Mouse (Mus musculus): ENCODE measurements at regions not wholly inside any gene's neighbourhood (a gene's known extent, or its start where the extent isn't known, plus 50 kb on each side); places are given as distances from the start of the nearest gene placed in this dataset.

DNA sequence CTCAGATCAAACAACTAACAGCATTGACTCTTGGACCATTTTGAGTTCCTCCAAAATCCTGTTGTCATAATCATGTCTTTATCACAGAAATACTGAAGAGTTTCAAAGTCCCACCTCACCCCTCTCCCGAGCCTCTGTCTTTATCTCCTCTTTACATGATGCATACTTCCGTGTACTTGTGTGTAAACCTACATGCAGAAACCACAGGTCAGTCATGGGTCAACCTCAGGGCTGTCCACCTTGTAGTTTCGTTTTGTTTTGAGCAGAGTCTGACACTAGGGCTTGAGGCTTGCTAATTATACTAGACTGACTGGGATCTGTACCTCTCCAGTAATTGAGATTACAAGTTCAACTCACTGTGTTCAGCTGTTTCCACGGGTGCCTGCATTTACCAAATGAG is 348.4 kb upstream of the Acvr2a start:
- ATAC-seq, result no peak

DNA sequence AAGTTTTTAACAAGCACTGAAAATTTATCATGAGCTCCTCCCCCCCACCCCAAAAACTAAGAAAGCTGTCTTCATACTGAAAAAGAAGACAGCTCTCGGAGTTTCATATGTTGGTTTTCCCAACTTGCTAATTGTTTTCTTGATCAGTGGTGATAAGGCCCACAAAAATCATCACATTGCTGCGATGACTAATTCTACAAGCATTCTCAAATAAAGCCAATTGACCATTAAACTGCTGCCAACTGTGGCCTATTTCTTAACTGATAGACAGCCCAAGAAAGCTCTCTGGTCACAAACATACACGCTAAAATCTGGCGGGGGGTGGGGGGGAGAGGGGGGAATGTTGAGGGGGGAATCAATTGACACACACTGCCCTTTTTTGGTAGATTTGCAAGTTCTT is 345.0 kb upstream of the Acvr2a start:
- ATAC-seq, result no peak

DNA sequence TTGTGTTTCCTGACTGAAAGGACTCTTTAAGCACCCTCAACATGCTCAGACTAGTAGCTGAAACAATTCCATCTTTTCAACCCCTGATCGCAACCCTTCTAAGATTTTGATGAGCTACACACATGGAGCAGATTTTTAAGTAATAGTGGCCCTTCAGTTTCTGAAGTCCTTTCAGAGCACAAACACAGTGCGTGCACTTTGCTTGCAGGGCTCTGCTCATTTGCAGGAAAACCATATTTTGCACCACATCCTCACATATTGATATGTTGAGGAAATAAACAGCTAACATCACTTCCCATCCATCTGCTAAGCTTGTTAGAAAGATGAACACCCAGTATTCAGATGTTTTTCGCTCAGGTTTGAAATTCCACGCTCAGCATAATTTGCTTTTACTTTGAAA is 344.6 kb upstream of the Acvr2a start:
- ATAC-seq, result peak; percentile 26

DNA sequence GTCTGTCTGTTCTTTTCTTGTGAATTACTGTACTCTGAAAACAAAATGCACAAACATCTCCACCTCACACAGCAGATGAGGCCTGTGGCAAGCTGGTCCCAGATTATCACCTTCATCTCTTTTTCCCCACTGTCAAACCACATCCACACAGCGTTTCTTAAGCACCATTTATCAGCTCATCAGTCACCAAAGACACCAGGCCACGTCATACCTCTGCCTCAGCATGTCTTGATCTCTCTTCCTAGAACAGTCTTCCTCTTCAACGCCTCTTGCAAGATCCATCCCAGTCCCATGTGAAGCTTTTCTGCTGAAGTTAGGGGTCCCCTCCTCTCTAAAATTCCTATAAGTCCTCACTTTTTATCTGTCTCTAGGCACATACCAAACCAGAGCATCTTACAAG is 340.8 kb upstream of the Acvr2a start:
- peak; percentile 87 for ATAC-seq

DNA sequence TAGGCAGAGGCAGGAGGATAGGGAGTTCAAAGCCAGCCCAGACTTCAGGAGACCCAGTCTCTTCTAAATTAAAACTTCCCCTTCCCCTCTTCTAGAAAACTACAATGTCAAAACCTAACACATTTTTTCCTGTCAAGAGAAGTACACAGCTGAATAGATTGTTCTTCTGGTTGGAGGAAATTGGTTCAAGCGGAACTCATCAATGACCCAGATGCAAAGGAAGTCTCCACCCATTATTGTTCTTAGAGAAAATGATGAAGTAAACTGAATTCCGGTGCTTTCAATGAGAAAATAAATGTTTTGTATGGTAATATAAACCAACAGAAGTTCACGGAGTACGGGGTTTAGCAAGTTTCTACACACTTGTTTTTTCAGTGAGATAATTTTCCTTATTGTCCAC is 339.3 kb upstream of the Acvr2a start:
- ATAC-seq, result no peak

DNA sequence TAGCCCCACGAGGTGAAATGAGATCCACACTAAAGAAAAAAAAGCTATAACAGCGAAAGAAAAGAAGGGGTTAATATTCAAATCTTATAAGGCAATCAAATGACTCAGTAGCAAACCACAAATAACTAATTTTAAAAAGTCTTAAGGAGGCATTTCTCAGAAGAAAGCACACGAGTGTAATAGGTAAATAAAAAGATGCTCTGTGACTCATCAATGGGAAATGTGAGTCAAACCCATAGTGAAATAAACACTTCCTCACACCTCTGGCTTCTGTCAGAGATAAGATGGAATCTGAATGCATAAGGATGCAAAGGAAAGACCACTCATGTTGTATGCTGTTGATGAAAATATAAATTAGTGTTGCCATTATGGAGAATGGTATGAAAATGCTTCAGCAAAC is 337.1 kb upstream of the Acvr2a start:
- peak; percentile 48 for ATAC-seq

DNA sequence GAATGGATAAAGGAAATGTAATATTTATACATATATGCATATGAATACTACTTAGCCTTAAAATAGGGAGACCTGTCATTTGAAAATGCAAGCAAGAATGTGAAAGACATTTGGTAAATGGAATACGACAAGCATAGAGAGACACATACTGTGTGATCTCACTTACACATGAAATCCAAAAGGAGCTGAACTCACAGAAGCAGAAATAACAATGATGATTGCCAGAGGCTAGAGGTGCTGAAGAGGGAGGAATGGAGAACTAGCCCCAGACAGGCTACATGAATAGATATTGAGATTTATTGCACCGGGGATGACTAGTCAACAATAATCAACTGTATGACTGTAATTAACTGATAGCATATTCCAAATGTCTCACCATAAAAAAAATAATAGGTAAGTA is 336.6 kb upstream of the Acvr2a start:
- ATAC-seq, result no peak

DNA sequence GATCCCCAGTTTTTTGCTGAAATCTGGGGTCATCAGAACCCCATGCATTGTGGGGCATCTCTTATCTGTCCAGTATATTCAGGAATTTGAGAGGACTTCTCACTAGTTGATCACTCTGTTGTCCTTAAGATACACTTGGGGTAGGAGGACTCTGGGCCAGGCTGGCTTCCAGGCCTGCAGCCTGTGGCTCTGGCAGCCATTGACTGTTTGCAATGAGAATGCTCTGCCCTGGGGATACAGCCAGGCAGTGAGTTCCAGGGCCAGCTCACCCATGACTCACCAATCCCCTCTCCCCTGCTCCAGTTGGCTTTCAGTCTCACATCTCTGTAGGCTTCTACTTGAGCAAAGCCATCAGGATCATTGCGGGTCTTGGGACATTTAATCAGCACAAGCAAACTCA is 334.3 kb upstream of the Acvr2a start:
- no peak for ATAC-seq

DNA sequence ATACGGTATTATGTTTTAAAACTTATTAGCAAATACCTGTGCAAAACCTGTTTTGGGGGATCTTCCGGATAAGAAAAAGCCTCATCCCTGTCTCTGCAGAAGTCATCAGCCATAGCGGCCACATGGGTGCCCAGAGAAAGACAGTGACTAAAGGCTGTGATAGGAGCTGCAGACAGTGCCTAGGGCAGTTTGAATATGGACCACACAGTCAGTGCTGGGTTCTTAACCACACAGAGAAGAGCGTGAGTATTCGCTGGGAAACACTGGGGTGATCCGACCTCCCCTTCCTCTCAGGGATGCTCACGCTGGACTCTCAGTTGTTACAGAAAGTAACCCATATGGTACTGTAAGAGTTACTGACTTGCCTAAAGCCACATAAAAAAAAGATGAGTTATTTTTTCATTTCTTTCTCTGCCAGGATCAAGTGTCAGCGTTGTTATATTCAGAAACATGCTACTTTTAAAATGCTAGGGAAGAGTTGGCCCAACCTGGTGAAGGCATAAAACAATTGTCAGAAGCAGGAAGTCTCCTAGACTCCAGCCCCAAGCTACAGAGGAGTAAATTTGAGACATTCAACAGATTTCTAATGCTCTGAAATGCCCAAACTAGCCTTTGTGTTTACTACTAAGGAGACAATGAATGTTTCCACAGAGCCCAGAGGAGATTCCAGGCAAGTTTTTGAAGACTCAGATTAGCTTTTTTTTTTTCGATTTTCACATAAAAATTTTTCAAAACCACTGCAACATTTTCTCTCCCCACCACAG is 333.3 kb upstream of the Acvr2a start:
- ATAC-seq, result no peak

DNA sequence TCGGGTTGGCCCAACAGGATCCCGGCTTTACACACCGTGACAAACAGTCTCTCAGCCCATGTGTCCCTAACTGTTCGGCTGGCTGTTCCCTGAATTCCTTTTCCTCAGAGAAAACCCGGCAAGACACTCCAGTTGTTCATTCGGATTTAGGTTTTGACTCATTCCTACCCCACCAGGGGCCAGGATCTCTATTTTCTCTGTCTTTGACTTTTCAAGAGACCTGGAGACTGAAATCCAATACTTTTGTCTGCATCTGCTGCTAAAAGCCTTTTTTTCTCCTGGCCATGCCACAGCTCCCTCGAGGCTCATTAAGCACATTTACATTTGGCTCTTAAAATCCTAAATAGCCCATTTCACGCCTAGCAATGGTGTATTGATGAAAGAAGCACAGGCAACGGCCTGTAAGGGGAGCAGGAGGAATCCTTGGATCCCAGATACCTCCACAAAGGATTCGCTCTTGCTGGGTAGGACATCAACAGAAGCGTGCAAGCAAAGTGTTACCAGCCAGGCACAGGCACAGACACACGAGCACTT is 332.6 kb upstream of the Acvr2a start:
- ATAC-seq, result no peak

DNA sequence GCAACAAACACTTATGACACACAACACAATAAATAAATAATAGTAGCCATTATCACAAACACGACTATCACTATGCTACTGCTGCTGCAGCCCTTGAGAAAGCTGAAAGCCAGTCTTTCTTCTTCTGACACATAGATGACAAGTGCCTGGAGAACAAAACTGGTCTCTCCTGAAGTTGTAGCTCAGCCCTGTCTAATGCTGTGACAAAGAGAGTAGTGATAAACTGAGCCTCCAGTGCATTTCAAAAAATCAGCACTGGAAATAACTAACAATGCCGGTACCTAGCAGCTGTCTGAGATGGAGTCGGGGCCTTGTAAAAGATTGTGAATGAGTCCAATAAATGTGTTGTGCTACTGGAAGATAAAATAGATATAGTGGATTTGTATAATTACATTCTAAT is 320.3 kb upstream of the Acvr2a start:
- no peak for ATAC-seq

DNA sequence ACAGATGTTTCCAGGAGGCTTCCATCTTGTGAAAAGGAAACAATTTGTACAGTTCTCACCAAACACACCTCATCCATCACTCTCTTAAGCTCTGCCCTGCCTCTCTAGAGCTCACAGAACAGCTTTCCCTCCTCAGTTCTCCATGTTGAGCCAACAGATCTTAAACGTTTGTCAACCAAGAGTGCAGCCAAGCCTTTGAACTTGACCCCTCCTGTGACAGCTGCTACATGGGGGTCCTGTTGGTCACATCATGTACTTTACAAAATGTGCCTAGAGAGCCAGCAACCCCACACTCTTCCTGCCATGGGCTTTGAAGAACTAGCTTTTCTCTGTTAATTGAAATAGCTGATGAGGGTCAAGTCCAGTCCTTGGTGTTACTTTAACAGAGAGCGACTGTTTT is 319.8 kb upstream of the Acvr2a start:
- ATAC-seq, result no peak

DNA sequence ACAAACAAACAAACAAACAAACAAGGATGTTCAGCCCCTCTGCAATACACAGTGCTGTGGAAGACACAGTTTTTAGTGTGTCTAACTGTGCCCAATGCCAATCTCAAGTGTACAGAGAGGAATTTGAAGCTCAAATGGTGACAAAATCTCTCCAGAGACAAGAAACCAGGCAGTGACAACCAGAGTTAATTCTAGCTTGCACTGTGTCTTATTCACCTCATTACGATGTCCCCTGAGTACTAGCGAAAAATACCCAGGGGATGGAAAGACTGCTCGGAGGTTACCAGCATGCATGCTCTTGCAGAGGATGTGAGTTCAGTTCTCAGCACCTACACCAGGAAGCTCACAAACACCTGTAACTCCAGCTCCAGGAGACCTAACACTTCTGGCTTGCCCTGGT is 319.3 kb upstream of the Acvr2a start:
- no peak for ATAC-seq

DNA sequence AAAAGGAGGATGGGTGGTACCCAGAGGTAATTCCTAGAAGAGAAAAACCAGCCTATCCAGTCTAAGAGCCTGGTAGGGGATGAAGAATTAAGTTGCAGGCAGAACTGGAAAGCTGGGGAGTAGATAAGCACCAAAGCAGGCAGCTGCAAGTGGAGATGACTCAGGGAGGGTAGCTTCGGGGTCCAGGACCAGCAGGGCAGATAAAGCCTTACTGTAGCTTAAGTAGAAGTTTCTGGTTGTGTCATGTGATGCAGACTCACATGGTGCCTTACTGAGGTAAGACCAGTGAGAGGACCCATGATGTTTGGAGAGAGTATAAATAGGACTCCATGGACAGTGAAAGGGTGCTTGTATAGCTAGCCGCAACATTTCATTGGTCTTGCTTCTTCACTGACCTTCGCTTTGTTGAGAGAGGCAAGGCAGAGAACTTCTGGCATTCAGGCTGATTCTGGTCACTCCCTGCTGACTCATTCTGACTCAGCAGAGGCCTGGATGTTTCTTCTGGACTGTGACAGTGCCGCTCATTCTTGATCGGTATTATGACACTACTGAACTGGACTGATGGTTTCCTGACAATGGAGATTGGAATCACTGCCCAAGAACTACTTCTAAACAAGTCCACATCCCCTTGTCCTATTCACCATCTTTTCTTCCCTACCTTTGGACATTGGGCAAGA is 315.7 kb upstream of the Acvr2a start:
- ATAC-seq, result no peak

DNA sequence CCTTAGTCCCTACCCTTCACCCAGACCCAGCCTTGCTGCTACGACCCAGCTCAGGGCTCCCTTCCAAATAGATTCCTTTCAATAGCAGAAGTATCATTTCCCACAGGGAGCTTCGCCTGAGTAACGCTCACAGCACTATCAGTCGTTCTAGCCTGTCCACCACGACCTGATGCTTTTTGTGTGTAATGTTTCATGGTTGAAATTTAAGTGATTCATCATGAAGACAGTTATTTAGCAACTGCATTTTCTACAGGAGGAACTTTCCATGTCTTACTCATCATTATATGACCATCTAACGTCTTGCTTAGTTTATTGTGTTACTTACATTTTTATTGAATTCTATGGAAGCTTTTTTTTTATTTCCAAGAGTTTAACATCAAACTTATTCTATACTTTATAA is 314.5 kb upstream of the Acvr2a start:
- ATAC-seq, result no peak

DNA sequence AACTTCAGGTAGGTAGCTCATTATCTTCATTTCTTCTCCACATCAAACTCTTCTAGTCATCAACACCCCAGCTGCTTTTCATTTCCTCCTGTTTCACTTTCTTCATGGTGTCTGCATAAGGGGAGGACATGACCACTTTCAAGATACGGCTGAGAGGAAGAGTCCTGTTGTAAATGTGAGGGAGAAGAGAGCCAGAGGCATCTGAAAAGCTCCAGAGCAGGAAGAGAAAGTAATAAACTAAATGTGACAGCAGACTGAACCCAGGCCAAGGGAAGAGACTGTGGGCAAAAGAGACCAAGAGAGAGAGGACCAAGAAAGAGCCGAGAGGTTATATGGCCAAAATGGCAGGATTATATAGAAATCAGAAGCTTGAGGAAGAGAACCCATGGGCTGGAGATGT is 312.5 kb upstream of the Acvr2a start:
- no peak for ATAC-seq

DNA sequence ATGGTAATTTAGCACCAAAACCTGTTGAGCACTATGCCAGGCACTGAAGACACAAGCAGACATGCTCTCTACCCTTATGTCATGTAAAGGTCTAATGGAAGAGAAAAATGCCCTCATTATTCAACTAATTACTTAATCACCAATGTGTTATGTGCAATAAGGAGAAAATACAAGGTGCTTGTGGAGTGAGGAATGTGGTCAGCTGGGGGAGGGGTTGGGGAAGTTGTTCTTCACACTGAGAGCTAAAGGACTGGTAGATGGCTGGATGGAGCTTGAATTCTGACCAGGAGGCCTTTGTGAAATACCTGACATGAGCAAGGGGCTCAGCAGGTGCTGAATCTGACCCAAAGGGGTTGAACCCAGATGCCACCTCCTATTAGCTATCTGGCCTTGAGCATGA is 300.1 kb upstream of the Acvr2a start:
- no peak for ATAC-seq

DNA sequence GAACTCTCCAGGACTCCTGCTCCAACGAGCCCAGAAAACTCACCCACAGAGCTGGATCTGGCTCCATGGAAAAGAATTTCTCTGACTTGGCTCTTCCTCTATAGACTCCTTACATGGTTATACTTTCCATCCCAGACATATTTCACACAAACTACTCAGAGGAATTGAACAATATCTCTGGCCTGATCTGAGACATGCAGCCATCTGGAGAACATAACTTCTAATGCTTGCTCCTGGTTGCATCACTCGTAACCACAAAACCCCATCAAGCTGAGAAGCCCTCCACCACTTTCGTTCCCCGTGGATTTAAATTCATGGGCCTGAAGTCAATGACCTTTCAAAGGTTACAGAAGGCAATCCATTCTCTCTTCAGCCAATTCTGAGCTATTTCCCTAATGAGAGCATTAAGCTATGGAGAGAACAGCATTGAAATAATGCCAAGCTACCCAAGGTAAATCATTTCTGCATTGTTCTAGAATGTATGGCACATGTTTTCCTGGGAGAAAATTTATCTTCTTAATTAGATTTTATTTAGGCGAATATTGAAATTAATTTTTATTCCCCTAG is 294.0 kb upstream of the Acvr2a start:
- ATAC-seq, result no peak

DNA sequence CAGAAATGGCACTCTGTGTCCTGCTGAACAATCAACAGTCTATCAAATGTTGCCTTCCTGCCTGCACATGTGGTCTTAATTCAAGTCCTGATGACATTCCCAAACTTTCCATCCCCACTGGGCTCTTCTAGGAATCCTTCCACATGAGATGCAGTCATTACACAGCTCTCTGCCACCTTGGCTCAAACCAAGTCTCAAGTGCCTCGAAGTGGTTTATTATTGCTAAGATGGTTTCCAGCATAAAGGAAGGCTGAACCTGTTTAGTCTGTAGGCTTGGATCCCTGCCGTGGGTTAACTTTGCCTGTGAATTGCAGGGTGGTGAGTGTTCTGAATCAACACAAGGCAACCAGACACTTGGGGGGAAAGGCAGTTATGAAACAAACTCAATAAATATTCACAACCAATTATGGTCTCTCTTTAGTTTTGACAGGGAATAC is 293.4 kb upstream of the Acvr2a start:
- ATAC-seq, result no peak

DNA sequence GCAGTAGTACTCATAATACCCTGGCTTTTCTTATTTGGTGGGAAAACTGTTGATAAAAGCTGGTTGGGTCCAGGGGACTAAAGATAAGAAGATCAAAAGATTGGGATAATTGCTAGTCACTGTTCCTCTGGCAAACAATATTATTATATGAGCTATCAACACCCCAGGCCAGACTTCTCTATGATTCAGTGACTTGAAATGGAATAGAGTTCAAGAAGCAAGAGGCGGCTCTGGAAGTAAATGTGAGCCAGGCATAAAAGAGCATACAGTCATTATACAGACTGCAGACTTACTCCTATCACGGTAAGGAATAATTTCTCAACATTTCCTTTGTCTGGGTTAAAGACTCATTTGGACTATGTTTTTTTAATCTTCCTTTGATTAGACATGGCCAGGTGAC is 278.5 kb upstream of the Acvr2a start:
- no peak for ATAC-seq

DNA sequence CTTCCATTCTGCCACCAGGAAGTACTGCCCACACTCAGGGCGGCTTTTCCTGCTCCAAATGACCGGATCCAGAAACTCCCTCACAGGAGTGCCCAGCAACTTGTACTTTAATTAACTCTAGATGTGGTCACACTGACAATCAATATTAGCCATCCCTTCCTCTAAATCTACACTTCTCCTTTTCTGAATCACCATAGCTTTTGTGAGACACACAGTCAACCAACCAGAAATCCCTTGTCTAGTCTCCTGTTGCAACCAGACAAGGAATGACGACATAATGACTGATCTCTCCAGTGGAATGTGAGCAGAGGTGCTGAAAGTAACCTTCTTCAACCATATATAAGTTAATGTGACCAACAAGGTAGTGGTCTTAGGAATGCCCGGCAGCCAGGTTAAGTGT is 277.0 kb upstream of the Acvr2a start:
- ATAC-seq, result no peak

DNA sequence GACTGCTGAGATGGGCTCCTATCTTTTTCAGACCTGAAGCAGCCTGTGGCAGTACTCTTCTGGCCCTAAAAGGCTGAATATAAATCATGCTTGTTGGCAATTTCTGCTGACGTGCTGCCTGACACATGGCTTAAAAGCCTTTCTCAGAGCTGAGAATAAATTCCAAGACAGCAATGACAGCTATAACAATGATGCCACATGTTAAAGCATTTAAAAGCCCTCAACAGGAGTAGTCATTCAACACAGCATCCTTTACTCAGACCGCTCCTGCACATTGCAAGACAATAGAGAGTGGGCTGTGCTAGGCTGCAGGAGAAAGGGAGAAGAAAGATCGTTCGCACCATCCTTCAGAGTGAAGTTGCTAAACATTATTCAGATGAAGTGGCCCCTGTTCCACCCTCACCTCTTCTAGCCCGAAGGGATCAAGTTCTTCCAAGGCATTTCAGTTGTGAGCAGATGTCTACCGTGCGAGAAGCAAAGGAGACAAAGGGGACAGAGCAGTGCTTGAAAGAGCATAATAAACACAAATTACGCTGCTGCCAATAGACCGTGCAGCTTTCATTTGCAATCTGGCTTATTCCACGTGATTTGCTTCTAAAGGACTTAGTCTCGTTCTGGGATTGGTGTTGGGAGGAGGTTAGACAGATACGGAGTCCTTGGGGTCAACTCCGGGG is 275.1 kb upstream of the Acvr2a start:
- ATAC-seq, result no peak

DNA sequence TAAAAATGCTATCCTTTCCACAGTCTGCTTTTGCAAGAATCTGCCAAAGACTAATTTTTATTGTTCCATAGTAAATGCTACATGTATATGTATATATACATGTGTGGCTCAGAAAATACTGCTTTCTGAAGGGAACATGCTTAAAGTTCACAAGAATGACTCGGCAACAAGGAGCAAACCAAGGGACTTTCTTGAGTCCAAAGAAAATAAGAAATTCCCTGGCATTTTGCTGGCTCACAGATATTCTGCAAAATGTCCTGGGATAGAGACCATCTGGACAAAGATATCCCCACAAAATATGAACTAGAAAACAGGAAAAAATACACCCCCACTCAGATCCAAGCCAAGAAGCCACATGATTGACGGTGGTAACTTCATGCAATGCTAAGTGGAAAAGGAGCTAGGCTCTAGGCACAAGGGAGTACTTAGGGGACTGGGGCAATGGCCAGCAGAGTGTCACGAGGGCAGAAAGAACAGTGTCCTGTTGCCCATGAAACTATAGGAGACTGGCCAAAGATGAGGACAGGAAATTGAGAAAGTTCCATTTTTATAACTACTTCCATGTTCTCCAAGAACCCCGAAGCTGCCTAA is 274.3 kb upstream of the Acvr2a start:
- ATAC-seq, result no peak

Measured in activated CD4-positive, CD25-positive, alpha-beta regulatory T cell, adult 4 months (primary cell).